Mouse (Mus musculus) retina, embryonic 14.5 days (tissue): ENCODE measurements around the gene Lsp1.

Experiments used
- DNase-seq: peaks from one replicate; pipeline ENCODE4 v3.0.0-alpha.2; 2015; ENCODE audit warnings: low spot score

The Lsp1 gene

GRCm38 (mm10) chr7:142539828-142540227, 79.2 kb downstream of the Lsp1 start:
- no peak for DNase-seq

GRCm38 (mm10) chr7:142542771-142543303, 82.2 kb downstream of the Lsp1 start:
- no peak for DNase-seq
